Mouse (Mus musculus): Measurements from ENCODE around the gene Gm33543. TPM values are rescaled to one million over a fixed set of nuclear protein-coding genes. Genes with fewer than 3 reads are reported as not detected.

Gm33543 gene
- polyA plus RNA-seq, 1 experiment from 2014 or later: not detected

DNA sequence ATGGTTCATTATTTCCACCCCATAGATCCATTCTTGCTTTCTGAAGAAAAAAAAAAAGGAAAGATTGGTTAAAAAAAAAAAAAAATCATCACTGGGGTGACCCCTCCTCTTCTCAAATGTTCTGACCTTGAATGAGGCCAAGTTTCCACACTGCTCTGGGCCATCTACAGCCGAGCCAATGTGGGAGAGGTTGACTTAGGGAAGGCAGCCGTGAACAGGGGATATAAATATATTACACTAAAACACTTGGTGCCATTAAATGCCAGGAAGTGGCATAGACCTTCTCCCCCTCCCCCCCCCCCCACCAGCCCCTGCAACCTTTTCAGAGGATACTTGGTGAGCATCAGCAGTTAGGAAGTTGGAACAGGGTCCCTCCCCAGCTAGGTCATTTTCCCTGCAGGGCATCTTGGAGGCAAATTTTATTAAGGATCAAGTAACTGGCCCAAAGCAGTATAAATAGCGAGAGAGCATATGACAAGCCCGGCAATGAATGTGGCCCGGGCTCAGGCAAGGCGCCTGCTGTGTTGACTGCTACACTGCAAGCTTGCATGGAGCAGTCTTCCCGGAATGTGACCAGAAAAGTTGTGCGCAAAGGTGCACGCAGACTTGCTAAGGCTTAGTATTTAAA lies 68.6 kb downstream of the Gm33543 start:
- no peak overlapping the region for H3K27ac ChIP-seq (ENCODE audit: low read depth, low read length)
- H3K4me2 ChIP-seq: no peak overlapping the region
- H3K4me3 ChIP-seq (ENCODE audit: low read depth, low read length): no peak overlapping the region
- WGBS: 86% methylated on average over 9 of the region's 9 CpGs
- DNase-seq (ENCODE audit: low spot score, missing footprints): no peak
- H3K4me1 ChIP-seq (ENCODE audit: control insufficient read depth, insufficient read depth, low read length): no peaks in the 10 kb centered on the region
- H3K9ac ChIP-seq (ENCODE audit: low read length): no peak overlapping the region
- no peak for ATAC-seq (ENCODE audit: low FRiP score)
- H3K36me3 ChIP-seq (ENCODE audit: control insufficient read depth, insufficient read depth, low read length): no peaks in the 10 kb centered on the region
- H3K9me3 ChIP-seq (ENCODE audit: control insufficient read depth, low read length): no peaks in the 10 kb centered on the region
- no peaks in the 10 kb centered on the region for H3K27me3 ChIP-seq (ENCODE audit: control insufficient read depth, insufficient read depth, low read length)

Other genes starting within 250 kb of the Gm33543 start
- gene Anapc15-ps, start 169.5 kb downstream of the Gm33543 start, polyA plus RNA-seq (2014; fragmentation: Nextera tagmentation; extraction: Ambion mirVana): not detected in 2 replicates
- gene Eea1, start 97.7 kb upstream of the Gm33543 start, polyA plus RNA-seq (2014; fragmentation: Nextera tagmentation; extraction: Ambion mirVana): 14.7 and 14.8 TPM in 2 replicates